Mouse (Mus musculus): ENCODE results near the gene Hbq1a. TPM values are rescaled to one million over a fixed set of nuclear protein-coding genes. Genes with fewer than 3 reads are reported as not detected.

Gene Hbq1a
- total RNA-seq (2023) = not detected

DNA sequence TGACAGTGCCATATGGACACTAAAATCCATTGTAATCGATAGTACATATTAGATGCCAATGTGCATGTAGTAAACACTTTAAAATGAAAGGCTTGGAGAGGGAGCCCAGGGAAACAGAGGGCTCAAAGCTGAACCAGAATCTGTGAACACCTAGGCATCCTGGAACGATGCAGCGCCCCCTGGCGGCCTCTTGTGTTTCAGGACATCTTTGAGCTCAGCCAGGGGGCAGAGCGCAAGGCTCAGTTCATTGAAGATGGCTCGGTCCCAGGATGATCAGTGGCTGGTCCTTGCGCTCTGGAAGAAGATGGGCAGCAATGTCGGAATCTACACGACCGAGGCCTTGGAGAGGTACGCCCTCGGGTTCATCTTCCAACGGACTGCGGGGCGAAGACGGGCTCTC is at the start of gene Hbq1a:
Hbq1a (plus strand) TSS at position 205 of the 400 bp plus-strand sequence.

DNA sequence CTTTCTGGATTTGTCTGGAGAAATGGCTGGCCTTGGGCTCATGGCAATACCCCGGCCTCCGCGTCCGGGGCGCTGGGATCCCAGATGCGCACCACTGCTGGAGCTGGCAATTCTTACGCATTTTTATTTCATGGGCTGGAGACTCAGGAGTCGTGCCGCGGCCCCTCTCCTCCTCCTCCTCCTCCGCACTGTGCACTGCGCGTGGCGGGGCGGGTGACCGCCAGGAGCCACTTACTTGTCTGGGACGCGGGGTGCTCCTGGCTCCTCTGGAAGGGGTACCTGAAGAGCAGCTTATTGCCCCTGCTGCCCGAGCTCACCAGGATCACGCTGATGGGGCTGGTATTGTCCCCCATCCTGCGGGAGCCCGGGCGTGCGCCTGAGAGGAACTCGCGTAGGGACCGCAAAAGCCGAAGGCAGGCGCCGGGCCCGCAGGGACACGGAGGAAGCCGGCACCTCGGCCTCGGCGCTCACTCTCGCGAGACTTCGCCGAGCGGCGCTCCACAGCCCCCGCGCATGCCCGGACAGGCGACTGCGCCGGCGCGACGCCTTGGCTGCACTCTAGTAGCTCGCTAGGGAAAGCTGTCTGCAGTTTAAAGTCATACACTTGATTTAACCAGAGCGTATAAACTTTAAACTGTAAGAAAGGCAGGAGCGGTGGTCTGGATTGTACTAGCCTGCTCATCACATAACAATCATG is 32.5 kb upstream of the Hbq1a start, which contains the start of gene Nprl3:
Nprl3 (minus strand) TSS at position 520 of the 697 bp plus-strand sequence.

DNA sequence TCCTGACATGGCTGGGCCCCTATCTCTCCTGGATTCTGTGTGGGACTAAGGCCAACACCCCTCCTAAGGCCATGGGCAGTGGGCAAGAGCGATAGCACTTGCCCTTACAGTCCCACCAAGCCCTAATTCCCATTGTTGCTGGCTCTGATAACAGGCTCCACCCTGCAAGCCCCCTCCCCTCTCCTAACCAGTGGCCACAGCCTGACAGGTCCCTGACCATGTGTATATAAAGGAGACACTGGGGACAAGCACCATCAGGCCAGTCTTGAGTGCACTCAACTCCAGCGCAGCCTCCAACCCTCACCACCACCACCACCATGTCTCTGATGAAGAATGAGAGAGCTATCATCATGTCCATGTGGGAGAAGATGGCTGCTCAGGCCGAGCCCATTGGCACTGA is 23.5 kb upstream of the Hbq1a start, which contains the start of gene Hba-x:
Hba-x (plus strand) TSS at position 54 of the 400 bp plus-strand sequence.

DNA sequence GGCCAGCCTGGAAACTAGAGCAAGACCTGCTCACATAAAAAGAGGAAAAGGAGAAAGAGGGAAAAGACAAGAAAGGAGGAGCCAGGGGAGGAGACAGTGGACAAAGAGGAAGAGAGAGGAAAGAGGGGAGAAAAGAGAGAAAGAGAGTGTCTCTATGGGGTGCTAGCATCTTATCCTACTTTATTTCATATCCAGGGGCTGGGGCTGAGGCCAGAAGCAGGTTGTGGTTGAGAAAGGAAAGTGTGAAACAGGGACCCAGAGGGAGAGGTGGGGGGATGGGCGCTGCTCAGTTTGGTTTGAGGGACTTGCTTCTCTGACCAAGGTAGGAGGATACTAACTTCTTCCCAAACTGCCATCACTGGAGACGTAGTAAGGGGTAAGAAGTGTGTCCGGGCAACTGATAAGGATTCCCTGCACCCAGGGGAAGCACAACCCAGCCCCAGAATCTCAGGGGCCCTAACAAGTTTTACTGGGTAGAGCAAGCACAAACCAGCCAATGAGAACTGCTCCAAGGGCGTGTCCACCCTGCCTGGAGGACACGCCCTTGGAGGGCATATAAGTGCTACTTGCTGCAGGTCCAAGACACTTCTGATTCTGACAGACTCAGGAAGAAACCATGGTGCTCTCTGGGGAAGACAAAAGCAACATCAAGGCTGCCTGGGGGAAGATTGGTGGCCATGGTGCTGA is 16.6 kb upstream of the Hbq1a start, which contains the start of gene Hba-a1:
Hba-a1 (plus strand) TSS at position 421 of the 687 bp plus-strand sequence.

DNA sequence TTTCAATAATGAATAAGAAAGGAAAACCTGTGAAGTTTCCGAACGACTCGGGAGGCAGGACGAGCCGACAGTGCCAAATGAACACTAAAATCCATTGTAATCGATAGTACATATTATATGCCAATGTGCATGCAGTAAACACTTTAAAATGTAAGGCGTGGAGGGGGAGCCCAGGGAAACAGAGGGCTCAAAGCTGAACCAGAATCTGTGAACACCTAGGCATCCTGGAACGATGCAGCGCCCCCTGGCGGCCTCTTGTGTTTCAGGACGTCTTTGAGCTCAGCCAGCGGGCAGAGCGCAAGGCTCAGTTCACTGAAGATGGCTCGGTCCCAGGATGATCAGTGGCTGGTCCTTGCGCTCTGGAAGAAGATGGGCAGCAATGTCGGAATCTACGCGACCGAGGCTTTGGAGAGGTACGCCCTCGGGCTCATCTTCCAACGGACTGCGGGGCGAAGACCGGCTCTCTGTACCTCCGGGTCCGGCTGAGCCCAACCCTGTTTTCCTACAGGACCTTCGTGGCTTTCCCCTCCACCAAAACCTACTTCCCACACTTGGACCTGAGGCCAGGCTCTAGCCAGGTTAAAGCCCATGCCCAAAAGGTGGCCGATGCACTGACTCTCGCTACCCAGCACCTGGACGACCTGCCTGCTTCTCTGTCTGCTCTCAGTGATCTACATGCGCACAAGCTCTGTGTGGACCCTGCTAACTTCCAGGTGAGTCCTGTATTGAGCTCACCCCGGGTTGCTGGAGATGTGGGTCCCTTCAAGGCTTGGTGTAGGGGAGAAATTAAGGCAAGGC is 13.0 kb upstream of the Hbq1a start, which contains the start of gene Hbq1b:
Hbq1b (plus strand) TSS at position 271 of the 798 bp plus-strand sequence.

DNA sequence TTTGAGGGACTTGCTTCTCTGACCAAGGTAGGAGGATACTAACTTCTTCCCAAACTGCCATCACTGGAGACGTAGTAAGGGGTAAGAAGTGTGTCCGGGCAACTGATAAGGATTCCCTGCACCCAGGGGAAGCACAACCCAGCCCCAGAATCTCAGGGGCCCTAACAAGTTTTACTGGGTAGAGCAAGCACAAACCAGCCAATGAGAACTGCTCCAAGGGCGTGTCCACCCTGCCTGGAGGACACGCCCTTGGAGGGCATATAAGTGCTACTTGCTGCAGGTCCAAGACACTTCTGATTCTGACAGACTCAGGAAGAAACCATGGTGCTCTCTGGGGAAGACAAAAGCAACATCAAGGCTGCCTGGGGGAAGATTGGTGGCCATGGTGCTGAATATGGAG is 3.7 kb upstream of the Hbq1a start, which contains the start of gene Hba-a2:
Hba-a2 (plus strand) TSS at position 287 of the 400 bp plus-strand sequence.

DNA sequence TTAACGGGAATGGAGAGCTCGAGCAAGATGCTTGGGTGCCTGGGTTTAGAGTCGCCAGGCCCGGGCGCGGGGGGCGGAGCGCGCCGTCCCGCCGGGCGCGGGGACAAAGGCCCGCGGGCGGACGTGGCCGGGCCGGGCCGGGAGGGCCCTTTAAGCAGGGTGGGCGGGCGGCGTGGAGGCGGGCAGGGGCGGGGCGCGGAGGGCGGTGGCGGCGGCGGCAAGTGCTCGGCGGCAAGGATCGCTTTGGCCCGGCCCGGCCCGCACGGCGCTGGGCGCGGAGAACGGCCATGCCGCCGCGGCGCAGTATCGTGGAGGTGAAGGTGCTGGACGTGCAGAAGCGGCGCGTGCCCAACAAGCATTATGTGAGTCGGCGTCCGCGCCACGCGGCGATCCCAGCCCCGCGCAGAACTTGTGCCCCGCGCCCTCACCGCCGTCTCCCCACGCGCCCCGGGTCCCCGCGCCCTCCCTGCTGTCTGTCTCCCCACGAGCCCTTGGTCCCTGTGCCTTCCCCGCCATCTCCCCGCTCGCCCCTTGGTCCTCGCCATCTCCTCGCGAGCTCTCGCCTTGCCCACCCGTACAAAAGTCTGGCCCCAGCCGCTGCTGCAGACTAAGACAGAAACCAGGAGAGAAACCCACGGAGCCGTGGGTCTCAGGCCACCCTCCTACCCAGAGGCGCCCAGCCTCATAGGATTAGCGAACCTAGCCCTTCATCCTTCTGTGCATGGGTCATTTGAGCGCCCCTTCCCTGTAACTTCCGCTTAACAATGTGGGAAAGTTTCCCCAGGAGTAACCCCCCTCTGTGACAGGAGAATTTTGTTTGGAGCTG is 48.0 kb downstream of the Hbq1a start, which contains the start of gene Sh3pxd2b:
Sh3pxd2b (plus strand) TSS at position 214 of the 826 bp plus-strand sequence.

Other genes with a start within 250 kb of the Hbq1a start
- gene Il9r, start 99.8 kb upstream of the Hbq1a start, total RNA-seq (2023) = not detected
- gene Snrnp25, start 94.7 kb upstream of the Hbq1a start, total RNA-seq (2023) = 10 to 100 TPM in 1 of 2 experiments, 1 to 10 TPM in 1; 8.4 to 11.5 TPM
- gene Rhbdf1, start 77.8 kb upstream of the Hbq1a start, total RNA-seq (2023) = 1 to 10 TPM; 2.1 to 5.4 TPM
- gene Mpg, start 73.6 kb upstream of the Hbq1a start, total RNA-seq (2023) = 10 to 100 TPM; 14.1 to 16.5 TPM
- 10 to 100 TPM; 32.3 to 39.0 TPM for gene Nprl3, start 32.4 kb upstream of the Hbq1a start, total RNA-seq (2023)
- gene Hba-x, start 23.7 kb upstream of the Hbq1a start, total RNA-seq (2023) = not detected
- gene Hba-a1, start 16.6 kb upstream of the Hbq1a start, total RNA-seq (2023) = 100 to 1,000 TPM in 1 of 2 experiments, 10 to 100 TPM in 1; 25.9 to 166 TPM
- not detected for gene Hbq1b, start 13.1 kb upstream of the Hbq1a start, total RNA-seq (2023)
- 100 to 1,000 TPM in 1 of 2 experiments, 10 to 100 TPM in 1; 12.9 to 122 TPM for gene Hba-a2, start 3.6 kb upstream of the Hbq1a start, total RNA-seq (2023)
- 10 to 100 TPM in 1 of 2 experiments, 1 to 10 TPM in 1; 9.4 to 10.0 TPM for gene Sh3pxd2b, start 47.8 kb downstream of the Hbq1a start, total RNA-seq (2023)
- gene Ubtd2, start 155.3 kb downstream of the Hbq1a start, total RNA-seq (2023) = 1 to 10 TPM; 2.1 to 5.6 TPM
- 1 to 10 TPM; 3.1 to 6.6 TPM for gene Efcab9, start 232.0 kb downstream of the Hbq1a start, total RNA-seq (2023)
- gene Stk10, start 233.2 kb downstream of the Hbq1a start, total RNA-seq (2023) = 100 to 1,000 TPM; 477 to 557 TPM

Measured in monocyte, adult 59 days (primary cell).